Mouse (Mus musculus): Measurements from ENCODE around the gene Dennd1c.

Gene Dennd1c

DNA sequence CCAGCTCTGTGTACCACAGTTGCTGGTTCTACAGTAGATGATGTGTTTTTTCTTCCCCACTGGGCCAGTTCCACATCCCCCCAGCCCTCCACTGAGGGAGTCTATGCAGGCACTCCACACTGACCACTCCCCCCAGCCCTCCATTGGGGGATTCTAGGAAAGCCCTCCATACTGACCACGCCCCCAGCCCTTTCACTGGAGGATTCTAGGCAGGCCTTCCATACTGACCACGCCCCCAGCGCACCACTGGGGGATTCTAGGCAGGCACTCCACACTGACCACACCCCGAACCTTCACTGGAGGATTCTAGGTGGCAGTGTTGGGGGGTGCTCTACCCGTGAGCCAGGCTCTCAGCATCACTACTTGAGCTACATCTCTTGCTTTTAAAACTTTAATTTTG lies 30.9 kb downstream of the Dennd1c start:
- no peak for DNase-seq

DNA sequence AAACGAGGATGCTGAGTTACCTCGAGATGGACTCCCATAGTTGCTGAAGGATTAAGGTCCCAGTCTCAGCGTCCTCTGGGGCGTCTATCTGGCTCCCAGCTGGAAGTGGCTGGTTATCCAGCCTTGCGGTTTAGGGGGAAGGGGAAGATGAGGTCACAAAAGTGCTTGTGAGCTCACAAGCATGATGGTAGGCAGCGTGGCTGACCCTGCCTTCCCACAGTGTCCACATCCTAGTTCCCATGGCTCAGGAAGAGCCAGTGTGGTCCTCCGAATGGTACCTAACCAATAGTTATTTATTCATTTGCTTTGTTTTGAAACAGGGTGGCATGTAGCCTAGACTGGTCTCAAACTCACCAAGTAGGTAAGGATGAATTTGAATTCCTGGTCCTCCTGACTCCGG lies 36.8 kb downstream of the Dennd1c start, which contains the start of gene Slc25a41:
Slc25a41 (minus strand) TSS at position 101 of the 400 bp plus-strand sequence.
- DNase-seq = no peak

DNA sequence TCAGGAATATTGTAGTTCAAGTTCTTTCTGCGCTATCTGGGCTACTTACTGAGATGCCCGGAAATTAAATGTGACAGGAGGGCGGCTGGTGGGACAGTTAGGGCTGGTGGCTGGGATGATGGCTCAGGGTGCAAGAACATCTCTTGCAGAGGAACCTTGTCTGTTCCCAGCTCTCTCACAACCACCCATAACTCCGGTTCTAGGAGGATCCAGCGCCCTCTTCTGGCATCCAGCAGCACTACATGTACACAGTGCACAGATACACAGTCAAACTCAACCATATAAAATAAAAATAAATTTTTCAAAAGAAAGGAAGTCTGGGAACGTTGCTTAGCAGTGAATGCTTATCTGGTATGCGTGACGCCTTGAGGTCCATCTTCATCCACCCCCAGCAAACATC lies 39.3 kb downstream of the Dennd1c start:
- DNase-seq = no peak

- DNase-seq = no peak
These were observed 45.5 kb downstream of the Dennd1c start for GRCm38 (mm10) chr17:57032854-57033253.

GRCm38 (mm10) chr17:57031661-57032420 lies 46.5 kb downstream of the Dennd1c start:
- peak; percentile 98 to 100 for DNase-seq

DNA sequence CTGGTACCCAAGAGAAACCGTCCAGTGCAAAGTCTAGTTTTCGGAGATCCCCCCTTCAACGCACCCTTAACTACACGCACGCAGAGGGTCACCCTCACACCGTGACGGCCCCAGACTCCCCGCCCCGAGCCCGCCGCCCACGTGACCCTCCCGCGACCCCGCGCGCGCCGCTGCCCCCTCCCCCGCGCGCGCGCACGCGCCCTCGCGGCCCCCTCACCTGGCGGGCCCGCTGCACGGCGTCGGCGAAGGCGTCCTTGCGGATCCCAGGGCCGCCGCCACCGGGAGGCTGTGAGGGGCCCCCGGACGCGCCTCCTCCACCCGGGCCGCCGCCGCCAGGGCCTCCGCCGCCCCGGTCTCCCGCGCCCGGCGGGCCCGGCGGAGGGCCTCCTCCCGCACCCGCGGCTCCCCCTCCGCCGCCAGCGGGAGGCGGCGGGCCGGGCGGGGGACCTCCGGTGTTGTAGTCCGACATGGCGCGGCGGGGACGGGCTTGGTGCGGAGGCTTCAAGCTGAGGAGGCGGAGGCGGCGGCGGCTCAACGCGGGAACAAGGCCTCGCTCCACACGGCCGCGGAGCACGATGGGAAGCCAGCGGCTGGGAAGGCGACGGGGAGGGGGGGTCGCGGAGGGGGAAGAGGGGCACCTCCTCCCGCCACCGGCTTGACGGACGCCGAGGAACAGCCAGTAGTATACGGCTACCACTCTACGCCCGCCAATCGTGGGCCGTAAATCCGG lies 47.2 kb downstream of the Dennd1c start, which contains the start of gene Khsrp:
Khsrp (minus strand) TSS at position 592 of the 730 bp plus-strand sequence.
- DNase-seq = peak; percentile 64 to 80

- DNase-seq = no peak
These were observed 48.6 kb downstream of the Dennd1c start for GRCm38 (mm10) chr17:57029691-57030090.

- DNase-seq = no peak
These were observed 50.8 kb downstream of the Dennd1c start for GRCm38 (mm10) chr17:57027471-57027870.

- DNase-seq = no peak
These were observed 57.4 kb downstream of the Dennd1c start for GRCm38 (mm10) chr17:57020960-57021359.

- no peak for DNase-seq
These were observed 58.6 kb downstream of the Dennd1c start for GRCm38 (mm10) chr17:57019693-57020092.

Measured in thymus, postnatal 36 days (tissue).